Mouse (Mus musculus): ENCODE measurements around the gene Gm20815. TPM values are rescaled to one million over a fixed set of nuclear protein-coding genes. Genes with fewer than 3 reads are reported as not detected.
"Not testable (repeated sequence)": the region's sequence is repeated elsewhere in the genome, so short reads cannot be mapped to it uniquely, and the experiment has no call there.

The Gm20815 gene
- not detected in 2 replicates for total RNA-seq (2014; rRNA removed)
- polyA plus RNA-seq (2015; fragmentation: Nextera tagmentation; extraction: Ambion mirVana), result not detected in 2 replicates

DNA sequence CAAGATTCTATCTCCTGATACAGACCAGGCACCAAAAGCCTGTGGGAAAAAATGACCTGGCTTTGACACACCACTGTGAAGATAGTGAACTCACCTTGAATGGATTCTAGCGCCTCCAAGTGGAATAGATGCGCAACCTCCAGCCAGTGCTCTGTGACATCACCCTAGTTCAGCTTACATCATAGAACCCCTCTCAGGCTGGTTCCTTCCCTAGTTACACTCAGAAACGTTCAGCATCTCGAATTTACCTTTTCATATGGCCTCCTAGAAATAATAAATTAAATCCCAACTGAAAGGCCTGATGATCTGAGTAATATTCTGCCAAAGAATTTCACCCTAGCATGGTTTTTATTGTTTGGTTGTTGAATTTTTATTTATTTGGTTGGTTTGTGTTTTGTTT is at the start of gene Gm20815:
Gm20815 (minus strand) TSS at position 101 of the 400 bp plus-strand sequence.
- not testable (repeated sequence) for H3K36me3 ChIP-seq (ENCODE audit: insufficient read depth); H3K4me1 ChIP-seq (ENCODE audit: insufficient read depth); H3K27ac ChIP-seq (ENCODE audit: low read depth, low read length); DNase-seq; H3K27me3 ChIP-seq (ENCODE audit: insufficient read depth, low read length); ATAC-seq; H3K4me3 ChIP-seq (ENCODE audit: low read depth, low read length); H3K9ac ChIP-seq; H3K9me3 ChIP-seq (ENCODE audit: low read length); H3K4me2 ChIP-seq (ENCODE audit: low read depth)
- no CpG with 5 or more reads among the region's 4 CpGs for WGBS

All from forebrain, postnatal 0 days (tissue).